In the genomic region with DNA sequence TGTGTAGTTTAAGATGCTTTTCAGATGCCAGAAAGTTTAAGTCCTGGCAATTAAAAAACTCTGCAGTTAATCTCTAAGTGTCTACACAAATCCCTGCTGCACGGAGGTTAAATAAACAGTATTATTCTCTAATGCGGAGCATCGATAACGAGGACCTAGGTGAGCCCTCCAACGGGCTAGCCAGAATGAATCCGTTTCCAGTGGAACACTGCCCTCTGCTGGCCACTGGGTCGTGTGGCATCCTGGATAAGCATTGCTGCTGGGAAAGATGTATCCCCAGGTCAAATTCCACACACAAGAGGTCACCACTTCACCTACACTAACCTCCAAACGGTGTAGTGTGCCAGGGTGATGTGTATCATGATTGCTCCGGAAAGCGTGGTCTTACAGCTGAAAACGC, we compare ENCODE assay signal across 8 mouse cellular contexts. TPM values are rescaled to one million over a fixed set of nuclear protein-coding genes. Genes with fewer than 3 reads are reported as not detected.
A peak's percentile ranks its signal among the peaks of the same experiment; 100 is the strongest.
DNase-seq lines count a peak whose midpoint lies in the region; ATAC-seq and TF ChIP-seq lines count a peak whose summit lies in the region.

No protein-coding gene starts in this region.

- no peak overlapping the region for H3K9ac ChIP-seq in embryonic facial prominence, embryonic 11.5 days (replicated peaks; ENCODE audit: low read length)
- no peak overlapping the region for H3K9ac ChIP-seq in liver, adult 2 months (ENCODE audit: low read depth, low read length)
- no peak overlapping the region for H3K9ac ChIP-seq in stomach, embryonic 14.5 days (replicated peaks; ENCODE audit: low read depth, low read length)

- no peaks in the 10 kb centered on the region for H3K36me3 ChIP-seq in embryonic facial prominence, embryonic 11.5 days (replicated peaks; ENCODE audit: control insufficient read depth, insufficient read depth, low read depth, low read length)
- no peaks in the 10 kb centered on the region for H3K36me3 ChIP-seq in kidney, adult 2 months (ENCODE audit: control insufficient read depth, insufficient read depth, low read length)
- no peaks in the 10 kb centered on the region for H3K36me3 ChIP-seq in liver, adult 2 months (ENCODE audit: control insufficient read depth, insufficient read depth, low read length)
- H3K36me3 ChIP-seq in stomach, embryonic 14.5 days (ENCODE audit: control insufficient read depth, insufficient read depth, low read length), result no peaks in the 10 kb centered on the region

- ATAC-seq in embryonic facial prominence, embryonic 11.5 days (replicated peaks; ENCODE audit: insufficient number of reproducible peaks, low FRiP score, low TSS enrichment, low read depth), result peak; percentile 38
- peak; percentile 58; the same call in 1 of the 2 replicates for ATAC-seq in stomach, embryonic 14.5 days (ENCODE audit: insufficient number of reproducible peaks, insufficient read depth, low FRiP score, low read depth)

- peak; percentile 85 for DNase-seq in A20 (ENCODE audit: low read depth, low spot score)
- peak; percentile 85 for DNase-seq in adrenal gland, postnatal 14 days
- DNase-seq in embryonic facial prominence, embryonic 11.5 days (ENCODE audit: low spot score), result peak; percentile 90
- peak; percentile 61 to 89 for DNase-seq in heart, adult 18-20 months
- DNase-seq in kidney, adult 2 months, result peak; percentile 80
- DNase-seq in liver, adult 2 months (ENCODE audit: extremely low read depth, low read depth, low spot score), result peak; percentile 75
- DNase-seq in neural tube, embryonic 10.5 days (ENCODE audit: extremely low spot score, low spot score), result peak; percentile 89

- H3K9me3 ChIP-seq in embryonic facial prominence, embryonic 11.5 days (replicated peaks; ENCODE audit: control insufficient read depth, low read length), result no peaks in the 10 kb centered on the region
- no peaks in the 10 kb centered on the region for H3K9me3 ChIP-seq in stomach, embryonic 14.5 days (ENCODE audit: control insufficient read depth, low read depth, low read length)

- H3K4me1 ChIP-seq in embryonic facial prominence, embryonic 11.5 days (ENCODE audit: control insufficient read depth, insufficient read depth, low read length), result no peaks in the 10 kb centered on the region
- H3K4me1 ChIP-seq in kidney, adult 2 months (ENCODE audit: control insufficient read depth, insufficient read depth, low read length), result no peaks in the 10 kb centered on the region
- peaks cover 3% of the 10 kb centered on the region; the same call in 1 of the 2 replicates for H3K4me1 ChIP-seq in liver, adult 2 months (ENCODE audit: control insufficient read depth, insufficient read depth, low read length)
- no peaks in the 10 kb centered on the region for H3K4me1 ChIP-seq in stomach, embryonic 14.5 days (ENCODE audit: control insufficient read depth, insufficient read depth, low read length)

- H3K4me3 ChIP-seq in embryonic facial prominence, embryonic 11.5 days (ENCODE audit: low read depth, low read length), result no peak overlapping the region
- no peak overlapping the region for H3K4me3 ChIP-seq in kidney, adult 2 months (ENCODE audit: insufficient read depth, low read depth, low read length)
- H3K4me3 ChIP-seq in liver, adult 2 months (ENCODE audit: insufficient read depth, low read depth, low read length), result no peak overlapping the region
- H3K4me3 ChIP-seq in stomach, embryonic 14.5 days (ENCODE audit: low read depth, low read length), result no peak overlapping the region

- H3K4me2 ChIP-seq in embryonic facial prominence, embryonic 11.5 days (ENCODE audit: low read depth, low read length), result no peak overlapping the region
- H3K4me2 ChIP-seq in stomach, embryonic 14.5 days (replicated peaks; ENCODE audit: low read depth, low read length), result no peak overlapping the region

- no peak for TF ChIP-seq POLR2A in kidney, adult 2 months (IDR thresholded peaks at IDR 0.05; ENCODE audit: low read depth, low read length)
- TF ChIP-seq POLR2A in liver, adult 2 months (IDR thresholded peaks at IDR 0.05; ENCODE audit: extremely low read depth, insufficient read depth, low read length), result no peak

- WGBS in embryonic facial prominence, embryonic 11.5 days, result 5% methylated on average over 11 of the region's 11 CpGs
- 2% methylated on average over 11 of the region's 11 CpGs for whole genome bisulfite sequencing in kidney, adult 2 months
- 2% methylated on average over 11 of the region's 11 CpGs for WGBS in liver, adult 2 months
- 2% methylated on average over 11 of the region's 11 CpGs for WGBS in stomach, embryonic 14.5 days

- no peak overlapping the region for H3K27ac ChIP-seq in embryonic facial prominence, embryonic 11.5 days (replicated peaks; ENCODE audit: low read depth, low read length)
- H3K27ac ChIP-seq in kidney, adult 2 months (ENCODE audit: insufficient read depth, low read depth, low read length), result no peak overlapping the region
- H3K27ac ChIP-seq in liver, adult 2 months (replicated peaks; ENCODE audit: insufficient read depth, low read depth, low read length), result no peak overlapping the region
- no peak overlapping the region for H3K27ac ChIP-seq in stomach, embryonic 14.5 days (ENCODE audit: low read length)

- no peaks in the 10 kb centered on the region for H3K27me3 ChIP-seq in embryonic facial prominence, embryonic 11.5 days (ENCODE audit: control insufficient read depth, insufficient read depth, low read length)
- no peaks in the 10 kb centered on the region for H3K27me3 ChIP-seq in kidney, adult 2 months (replicated peaks; ENCODE audit: control insufficient read depth, insufficient read depth, low read length)
- no peaks in the 10 kb centered on the region for H3K27me3 ChIP-seq in liver, adult 2 months (ENCODE audit: control insufficient read depth, insufficient read depth, low read length)
- H3K27me3 ChIP-seq in stomach, embryonic 14.5 days (ENCODE audit: control insufficient read depth, insufficient read depth, low read length), result no peaks in the 10 kb centered on the region

- H3K79me2 ChIP-seq in liver, adult 2 months (ENCODE audit: control insufficient read depth, insufficient read depth, low read length), result no peaks in the 10 kb centered on the region

- TF ChIP-seq CTCF in kidney, adult 2 months (conservative IDR thresholded peaks at IDR 0.05; ENCODE audit: insufficient read depth, insufficient read length, low read depth, low read length), result peak; percentile 97
- peak; percentile 98 for TF ChIP-seq CTCF in liver, adult 2 months (IDR thresholded peaks at IDR 0.05; ENCODE audit: low read depth, low read length)

RNA-seq across cellular contexts. Expression of a gene that starts 15.2 kb away (rescaled TPM):
- 2.9 and 3.3 TPM in 2 replicates for total RNA-seq in adrenal gland, postnatal 14 days (2021)
- polyA plus RNA-seq in embryonic facial prominence, embryonic 11.5 days (2014; fragmentation: Nextera tagmentation; extraction: Ambion mirVana), result 5.9 and 7.3 TPM in 2 replicates
- total RNA-seq in heart, adult 18-20 months (2021), result 1 to 10 TPM; 1.7 to 1.9 TPM
- polyA plus RNA-seq in kidney, adult 2 months (2012; rRNA removed), result 1.3 and 1.4 TPM in 2 replicates
- 2.2 and 3.0 TPM in 2 replicates for total RNA-seq in liver, adult 2 months (2014; rRNA removed)
- polyA plus RNA-seq in liver, adult 2 months (2012; rRNA removed), result 0.97 and 1.8 TPM in 2 replicates
- polyA plus RNA-seq in stomach, embryonic 14.5 days (2014; fragmentation: Nextera tagmentation; extraction: Ambion mirVana), result 5.1 and 5.5 TPM in 2 replicates

RNA-seq across cellular contexts. Expression of a gene that starts 17.4 kb away (rescaled TPM):
- 26.4 and 30.9 TPM in 2 replicates for total RNA-seq in adrenal gland, postnatal 14 days (2021)
- polyA plus RNA-seq in embryonic facial prominence, embryonic 11.5 days (2014; fragmentation: Nextera tagmentation; extraction: Ambion mirVana), result 10.6 and 13.3 TPM in 2 replicates
- total RNA-seq in heart, adult 18-20 months (2021), result 10 to 100 TPM; 16.1 to 18.4 TPM
- polyA plus RNA-seq in kidney, adult 2 months (2012; rRNA removed), result 9.0 and 9.4 TPM in 2 replicates
- 25.2 and 25.9 TPM in 2 replicates for total RNA-seq in liver, adult 2 months (2014; rRNA removed)
- polyA plus RNA-seq in liver, adult 2 months (2012; rRNA removed), result 3.8 and 5.9 TPM in 2 replicates
- 27.6 and 29.2 TPM in 2 replicates for polyA plus RNA-seq in stomach, embryonic 14.5 days (2014; fragmentation: Nextera tagmentation; extraction: Ambion mirVana)
